Mouse (Mus musculus): Measurements from ENCODE around the gene Fgfr2.

Fgfr2 gene

GRCm38 (mm10) chr7:132638446-132639087 lies 484.6 kb downstream of the Fgfr2 start:
- in situ Hi-C loops (cut with MboI, MseI), result no loop called here

DNA sequence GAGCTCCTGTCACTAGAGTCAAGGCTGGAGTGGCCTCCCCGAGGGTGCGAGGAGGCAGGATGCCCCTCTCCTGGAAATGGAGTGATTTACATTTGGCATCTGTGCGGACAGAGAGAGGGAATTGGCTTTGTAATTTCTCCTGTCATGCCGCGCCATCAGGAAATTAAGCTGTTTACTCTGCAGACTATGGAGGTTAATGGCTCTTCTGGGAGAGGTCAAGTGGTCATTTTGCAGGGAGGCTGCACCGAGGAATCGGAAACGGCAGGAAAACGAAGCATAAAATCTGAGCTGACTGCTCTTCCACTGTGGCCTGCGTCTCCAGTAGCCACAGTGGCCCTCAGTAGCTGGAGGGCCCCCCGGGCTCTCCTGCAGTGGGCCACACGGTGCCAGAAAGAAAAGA lies 485.9 kb downstream of the Fgfr2 start:
- in situ Hi-C loops (cut with MboI, MseI), result no loop called here

DNA sequence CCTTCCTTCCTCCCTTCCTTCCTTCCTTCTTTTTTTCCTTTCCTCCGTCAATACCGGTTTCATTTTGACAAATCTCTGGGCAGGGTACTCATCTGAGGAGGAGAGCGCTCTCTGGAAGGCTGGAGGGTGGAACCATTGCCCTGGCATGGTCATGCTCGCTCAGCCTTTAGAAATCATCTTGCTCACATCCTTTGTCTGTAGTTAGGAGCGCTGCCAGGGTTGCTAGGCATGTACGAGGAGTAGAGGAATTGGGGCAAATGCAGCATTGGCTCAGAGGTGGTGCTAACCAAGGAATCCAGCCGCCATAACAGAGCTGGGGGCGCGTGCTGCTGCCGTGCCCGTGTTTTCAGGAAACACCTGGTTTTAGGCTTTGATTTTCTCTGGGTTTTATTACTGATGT lies 491.8 kb downstream of the Fgfr2 start:
- in situ Hi-C loops (cut with MboI, MseI), result no loop called here

DNA sequence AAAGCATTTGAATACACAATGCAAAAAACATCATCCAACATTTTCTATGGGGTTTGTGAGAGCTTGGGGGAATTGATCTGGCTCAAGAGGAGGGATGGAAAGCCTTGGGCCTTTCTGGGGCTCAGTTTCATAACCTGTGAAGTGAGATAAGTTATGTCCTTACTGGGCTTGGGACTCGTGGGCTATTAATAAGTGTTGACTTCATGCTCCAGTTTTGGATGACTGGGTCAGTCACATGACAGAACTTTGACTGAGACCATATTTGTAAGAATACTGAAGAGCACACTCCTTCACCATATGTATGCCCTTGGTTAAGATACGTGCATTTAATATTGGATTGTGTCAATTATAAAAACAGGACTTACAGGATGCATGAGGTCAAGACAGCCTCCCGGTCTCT lies 495.7 kb downstream of the Fgfr2 start:
- in situ Hi-C loops (cut with MboI, MseI), result no loop called here

DNA sequence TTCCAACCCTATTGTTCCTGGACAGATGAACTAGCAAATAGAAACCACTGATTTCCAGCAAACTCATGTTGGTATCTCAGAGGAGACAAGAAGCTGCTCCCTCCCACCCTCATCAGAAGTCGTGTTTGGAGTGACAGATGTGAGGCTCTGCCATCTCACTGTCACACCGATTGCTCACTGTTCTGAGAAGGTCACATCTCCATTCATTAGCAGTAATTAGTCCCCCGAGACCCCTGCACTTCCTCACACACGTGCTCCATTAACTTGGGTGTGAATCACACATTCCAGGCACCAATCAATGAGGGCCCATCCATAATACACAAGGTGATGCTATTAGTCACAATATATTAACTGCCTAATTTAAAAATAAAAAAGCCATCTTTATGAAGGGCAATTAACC lies 497.0 kb downstream of the Fgfr2 start:
- in situ Hi-C loops (cut with MboI, MseI), result no loop called here

DNA sequence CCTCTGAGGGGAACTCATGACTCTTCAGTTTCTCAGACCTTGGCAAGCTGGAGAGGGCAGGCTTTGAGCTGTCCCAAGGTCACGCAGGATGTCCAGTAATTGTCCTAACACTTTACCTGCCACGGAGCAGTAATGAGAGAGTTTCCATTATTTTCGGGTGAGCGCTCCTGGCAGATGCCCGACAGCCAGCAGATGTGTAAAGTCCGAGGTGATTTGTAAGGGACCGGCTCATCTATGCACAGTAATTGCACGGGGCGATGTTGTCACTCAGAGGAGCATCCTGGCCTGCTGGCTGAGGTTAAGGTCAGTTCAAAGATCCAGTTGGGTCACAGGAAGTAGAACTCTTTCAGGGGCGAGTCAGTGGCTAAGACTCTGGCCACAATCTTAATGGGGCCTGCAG lies 499.0 kb downstream of the Fgfr2 start:
- in situ Hi-C loops (cut with MboI, MseI), result no loop called here

GRCm38 (mm10) chr7:132619975-132620918 lies 502.9 kb downstream of the Fgfr2 start:
- in situ Hi-C loops (cut with MboI, MseI), result no loop called here

GRCm38 (mm10) chr7:132619549-132619948 lies 503.6 kb downstream of the Fgfr2 start:
- in situ Hi-C loops (cut with MboI, MseI), result no loop called here

- in situ Hi-C loops (cut with MboI, MseI), result no loop called here
Observed at GRCm38 (mm10) chr7:132617021-132617564, 506.1 kb downstream of the Fgfr2 start.

GRCm38 (mm10) chr7:132616391-132616790 lies 506.8 kb downstream of the Fgfr2 start:
- in situ Hi-C loops (cut with MboI, MseI), result no loop called here

DNA sequence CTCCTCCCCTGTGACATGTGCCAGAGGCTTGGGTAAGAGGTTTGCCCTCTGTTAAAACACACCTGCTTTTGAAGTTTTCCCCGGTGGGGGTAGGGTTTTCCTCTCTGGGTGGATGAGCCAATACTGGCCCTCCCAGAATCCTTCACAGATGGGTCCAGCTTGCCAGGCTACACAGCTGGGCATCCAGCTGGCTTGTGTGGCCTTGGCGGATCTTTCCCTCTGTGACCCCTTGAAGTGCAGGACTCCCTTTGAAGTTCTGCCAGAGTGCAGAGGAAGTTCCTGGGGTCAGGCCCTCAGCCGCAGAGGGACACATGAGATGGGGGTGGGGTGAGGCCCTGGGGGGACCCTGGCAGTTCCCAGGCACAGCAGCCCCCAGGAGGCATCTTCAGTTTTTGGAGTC lies 507.8 kb downstream of the Fgfr2 start:
- in situ Hi-C loops (cut with MboI, MseI), result no loop called here

DNA sequence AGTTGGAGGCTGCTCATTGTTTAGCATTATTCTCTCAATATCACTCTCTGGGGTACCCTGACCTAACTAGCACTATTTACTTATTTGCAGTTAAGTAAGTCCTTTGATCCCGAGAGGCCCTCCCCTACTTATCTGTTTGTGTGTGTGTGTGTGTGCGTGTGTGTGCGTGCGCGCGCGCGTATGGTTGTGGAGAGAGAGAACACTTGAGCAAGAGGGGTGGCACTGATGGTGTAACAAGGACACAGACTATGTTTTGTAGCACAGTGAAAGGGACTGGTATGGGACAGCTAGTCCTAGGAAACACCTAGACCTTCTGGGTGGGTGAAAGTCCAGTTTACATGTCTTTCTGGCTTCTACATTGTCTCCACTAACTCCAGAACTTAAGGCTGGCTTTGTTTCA lies 511.6 kb downstream of the Fgfr2 start:
- in situ Hi-C loops (cut with MboI, MseI), result no loop called here

DNA sequence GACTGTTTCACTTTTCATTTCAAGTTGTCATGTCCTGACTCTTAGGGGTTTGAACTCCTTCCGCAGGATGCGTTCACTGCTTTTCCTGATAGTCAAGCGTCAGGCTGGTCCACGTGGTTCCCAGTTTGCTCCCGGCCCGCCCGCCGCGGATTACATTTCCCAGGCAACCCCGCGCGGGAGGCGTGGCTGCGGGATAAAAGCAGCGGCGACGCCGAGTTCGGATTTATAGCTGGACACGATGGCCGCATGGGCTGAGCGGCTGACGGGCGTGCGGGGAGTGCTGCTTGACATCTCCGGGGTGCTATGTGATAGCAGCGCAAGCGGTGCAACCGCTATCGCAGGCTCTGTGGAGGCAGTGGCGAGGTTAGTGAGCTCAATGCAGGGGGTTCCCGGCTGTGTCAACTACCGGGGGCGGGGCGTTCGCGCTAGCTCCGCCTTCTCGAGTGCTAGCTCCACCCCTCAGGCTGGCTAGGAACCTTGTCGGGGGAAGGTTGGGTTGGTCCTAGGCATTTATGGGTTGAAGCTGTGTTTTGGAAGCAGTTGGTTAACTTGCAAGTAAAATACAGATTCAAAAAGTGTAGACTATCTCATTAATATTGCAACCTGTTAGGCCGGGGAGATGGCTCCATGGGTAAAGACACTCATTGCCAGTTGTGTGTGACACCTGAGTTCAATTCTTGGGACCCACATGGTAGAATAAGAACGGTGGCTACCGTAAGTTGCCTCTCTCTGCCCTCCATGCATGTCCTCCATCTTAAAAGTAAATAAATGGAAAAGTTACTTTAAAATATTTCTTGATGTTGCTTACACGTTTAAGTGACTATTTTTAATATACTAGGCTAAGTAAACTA lies 512.5 kb downstream of the Fgfr2 start, which contains the start of gene Lhpp:
TSS of gene Lhpp (plus strand) at position 171 of the 851 bp plus-strand sequence.
- in situ Hi-C loops (cut with MboI, MseI), result no loop called here

GRCm38 (mm10) chr7:132608316-132609020 lies 514.7 kb downstream of the Fgfr2 start:
- in situ Hi-C loops (cut with MboI, MseI), result no loop called here

GRCm38 (mm10) chr7:132605689-132606088 lies 517.5 kb downstream of the Fgfr2 start:
- in situ Hi-C loops (cut with MboI, MseI), result no loop called here

- in situ Hi-C loops (cut with MboI, MseI), result no loop called here
Observed at GRCm38 (mm10) chr7:132604720-132605119, 518.4 kb downstream of the Fgfr2 start.

DNA sequence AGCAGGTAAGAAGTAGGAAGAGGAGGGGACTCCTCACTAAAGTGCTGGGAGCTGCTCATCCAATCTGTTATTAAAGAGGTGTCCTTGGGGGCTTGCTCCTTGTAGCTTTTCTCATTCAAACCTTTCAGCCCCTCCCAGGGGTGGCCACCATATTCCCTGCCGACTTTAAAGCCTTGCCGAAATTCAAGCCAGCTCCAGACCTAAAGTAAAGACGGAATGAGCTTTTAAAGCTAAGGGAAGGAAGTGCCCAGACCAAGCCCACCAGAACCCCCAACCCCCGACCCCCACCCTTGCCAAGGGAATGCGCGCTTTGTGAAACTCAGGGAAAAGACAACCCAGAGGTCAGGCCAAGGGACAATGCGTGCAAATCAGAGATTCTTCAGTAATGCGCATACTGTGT lies 522.2 kb downstream of the Fgfr2 start:
- in situ Hi-C loops (cut with MboI, MseI), result no loop called here

GRCm38 (mm10) chr7:132600026-132600425 lies 523.1 kb downstream of the Fgfr2 start:
- in situ Hi-C loops (cut with MboI, MseI), result no loop called here

DNA sequence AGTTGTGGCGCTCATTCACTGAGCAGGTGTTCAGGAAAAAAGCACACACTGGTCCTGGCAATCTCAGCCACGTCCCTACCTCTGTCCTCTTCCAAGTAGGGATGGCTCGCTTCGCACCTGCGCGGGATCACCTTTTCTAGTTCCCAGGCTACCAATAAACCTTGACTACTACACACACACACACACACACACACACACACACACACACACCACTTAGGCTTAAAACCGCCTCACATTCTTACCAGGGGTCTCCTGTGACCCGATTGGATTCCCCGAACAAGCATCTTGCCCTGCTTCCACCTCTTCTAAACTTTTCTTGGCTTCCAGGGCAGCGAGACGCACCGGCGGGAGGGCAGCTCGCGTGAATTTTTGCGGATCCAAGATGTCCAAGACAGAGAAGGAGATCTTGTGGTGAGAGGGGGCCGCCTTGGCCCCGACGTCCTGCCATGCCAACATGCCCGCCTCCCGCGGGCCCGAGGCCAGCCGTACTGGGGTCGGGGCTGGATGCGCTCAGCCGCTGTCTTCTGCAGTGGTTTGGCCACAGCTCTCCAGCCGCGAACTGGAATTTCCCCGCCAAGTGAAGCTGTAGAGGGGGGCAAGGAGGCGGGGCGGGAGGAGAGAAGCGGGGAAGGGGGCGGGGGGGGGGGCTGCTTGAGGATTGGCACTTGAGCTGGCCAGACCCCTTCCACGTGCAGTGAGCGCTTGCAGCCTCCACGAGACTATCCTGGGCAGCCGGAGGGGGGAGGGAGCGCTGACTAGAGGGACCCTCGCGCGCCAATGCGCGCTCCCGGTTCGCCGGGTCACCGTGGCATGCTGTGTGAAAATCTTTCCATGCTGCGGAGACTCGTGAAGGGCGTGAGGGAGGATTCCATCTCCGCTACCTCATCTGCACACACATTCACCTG lies 523.8 kb downstream of the Fgfr2 start, which contains the start of gene Nkx1-2:
TSS of gene Nkx1-2 (minus strand) at position 567 of the 905 bp plus-strand sequence.
- in situ Hi-C loops (cut with MboI, MseI), result no loop called here
